Mouse (Mus musculus): ENCODE results near the gene H2afz. TPM values are rescaled to one million over a fixed set of nuclear protein-coding genes. Genes with fewer than 3 reads are reported as not detected.
A peak's percentile ranks its signal among the peaks of the same experiment; 100 is the strongest.

The H2afz gene
- total and polyA plus RNA-seq, 3 experiments: 4,006 to 4,409 (median 4,299) TPM

GRCm38 (mm10) chr3:137863330-137864123 lies 760 bp upstream of the H2afz start:
- in situ Hi-C loops (cut with MboI; ENCODE audit: low pct_ligation_motif_present, low pct_unique_long_range_greater_than_20kb, low sequenced_read_pairs) (loop anchor here (5.0 to 10.0 kb wide), 2 partner anchors 81 to 281 kb away; partner anchors contain the start of genes Mttp and Trmt10a), dilution Hi-C loops (cut with MboI; ENCODE audit: extremely low pct_ligation_motif_present, extremely low pct_unique_long_range_greater_than_20kb, low sequenced_read_pairs) (no loop called here)
- Histone ChIP-seq H3K27me3 (replicated peaks) (no peaks in the 10 kb centered on the region), H3K9ac (ENCODE audit: insufficient read depth, low read depth) (peak overlapping the region; percentile 76), H3K79me2 (replicated peaks; ENCODE audit: control insufficient read depth, extremely low read depth, insufficient read depth, poor library complexity, severe bottlenecking) (peaks cover 33% of the 10 kb centered on the region), H3K36me3 (replicated peaks in 1 of 2; ENCODE audit: control insufficient read depth in 1 of 2, insufficient read depth in 1 of 2, low read length in 1 of 2) (peaks cover 10 to 19% of the 10 kb centered on the region in 2 experiments), H3K4me1 (ENCODE audit: control insufficient read depth in 1 of 2, insufficient read depth in 2 of 2) (peaks cover 0 to 24% of the 10 kb centered on the region in 2 experiments; a peak in 2 of 4 replicates), H3K9me3 (replicated peaks; ENCODE audit: low read length) (peaks cover 6% of the 10 kb centered on the region), H3K27ac (ENCODE audit: insufficient read depth, low read depth) (peak overlapping the region; percentile 89), H3K4me3 (replicated peaks in 1 of 3; ENCODE audit: low read depth in 2 of 3, low read length in 2 of 3, poor library complexity in 1 of 3) (peak overlapping the region; percentile 61 to 66 (median 65)), H3K4me2 (ENCODE audit: insufficient read depth, low read depth, poor library complexity, severe bottlenecking) (peak overlapping the region; percentile 70)
- DNase-seq (ENCODE audit: extremely low read depth): peak; percentile 85
- TF ChIP-seq NELFE (IDR thresholded peaks at IDR 0.05; ENCODE audit: low read depth, low read length) (no peak; the same call in 1 of the 2 replicates), TCF12 (IDR thresholded peaks at IDR 0.05; ENCODE audit: low read depth, low read length) (no peak), RCOR1 (conservative IDR thresholded peaks at IDR 0.05; ENCODE audit: low read depth, low read length) (no peak), EP300 (IDR thresholded peaks at IDR 0.05; ENCODE audit: low read length) (0 out of 2 replicates have a peak, but pooled peaks have one; percentile 11), IRF4 (IDR thresholded peaks at IDR 0.05; ENCODE audit: low read depth, low read length) (no peak), PAX5 (IDR thresholded peaks at IDR 0.05; ENCODE audit: low read length) (no peak), ZNF384 (IDR thresholded peaks at IDR 0.05; ENCODE audit: low read depth, low read length) (peak; percentile 53), USF2 (conservative IDR thresholded peaks at IDR 0.05; ENCODE audit: low read depth, low read length) (no peak)

- H3K79me2 ChIP-seq (replicated peaks; ENCODE audit: control insufficient read depth, extremely low read depth, insufficient read depth, poor library complexity, severe bottlenecking): peaks cover 42% of the 10 kb centered on the region
- peaks cover 5 to 34% of the 10 kb centered on the region in 2 experiments for H3K4me1 ChIP-seq (ENCODE audit: control insufficient read depth in 1 of 2, insufficient read depth in 2 of 2)
- DNase-seq (ENCODE audit: extremely low read depth): peak; percentile 99
- H3K9ac ChIP-seq (ENCODE audit: insufficient read depth, low read depth): peak overlapping the region; percentile 98
- no peaks in the 10 kb centered on the region for H3K27me3 ChIP-seq (replicated peaks)
- H3K4me2 ChIP-seq (ENCODE audit: insufficient read depth, low read depth, poor library complexity, severe bottlenecking): peak overlapping the region; percentile 52; the same call in 1 of the 2 replicates
- in situ Hi-C loops (cut with MboI; ENCODE audit: low pct_ligation_motif_present, low pct_unique_long_range_greater_than_20kb, low sequenced_read_pairs): loop anchor here (5.0 to 10.0 kb wide), 3 partner anchors 52 to 280 kb away; partner anchors contain the start of genes Lamtor3, Mttp and Trmt10a
- H3K27ac ChIP-seq (ENCODE audit: insufficient read depth, low read depth): peak overlapping the region; percentile 82
- H3K4me3 ChIP-seq (replicated peaks in 1 of 3; ENCODE audit: low read depth in 2 of 3, low read length in 2 of 3, poor library complexity in 1 of 3): peak overlapping the region; percentile 66 to 90 (median 84)
- dilution Hi-C loops (cut with MboI; ENCODE audit: extremely low pct_ligation_motif_present, extremely low pct_unique_long_range_greater_than_20kb, low sequenced_read_pairs): no loop called here
- H3K36me3 ChIP-seq (replicated peaks in 1 of 2; ENCODE audit: control insufficient read depth in 1 of 2, insufficient read depth in 1 of 2, low read length in 1 of 2): peaks cover 10 to 19% of the 10 kb centered on the region in 2 experiments
- peaks cover 6% of the 10 kb centered on the region for H3K9me3 ChIP-seq (replicated peaks; ENCODE audit: low read length)
- TF ChIP-seq JUN (IDR thresholded peaks at IDR 0.05; ENCODE audit: insufficient read depth, low read depth, low read length) (0 out of 2 replicates have a peak, but pooled peaks have one; percentile 12), HCFC1 (IDR thresholded peaks at IDR 0.05; ENCODE audit: low read depth, low read length) (peak; percentile 73), NRF1 (IDR thresholded peaks at IDR 0.05; ENCODE audit: low read depth, low read length) (peak; percentile 59; the same call in 1 of the 2 replicates), ZNF384 (IDR thresholded peaks at IDR 0.05; ENCODE audit: low read depth, low read length) (peak; percentile 98), KAT2A (IDR thresholded peaks at IDR 0.05; ENCODE audit: insufficient replicate concordance, low read length) (0 out of 2 replicates have a peak, but pooled peaks have one; percentile 42), BHLHE40 (IDR thresholded peaks at IDR 0.05; ENCODE audit: low read depth, low read length) (peak; percentile 88), TCF12 (IDR thresholded peaks at IDR 0.05; ENCODE audit: low read depth, low read length) (peak; percentile 76), MAFK (IDR thresholded peaks at IDR 0.05; ENCODE audit: insufficient replicate concordance, low read length) (no peak; the same call in 1 of the 2 replicates), USF1 (IDR thresholded peaks at IDR 0.05; ENCODE audit: low read depth, low read length) (no peak), SMC3 (IDR thresholded peaks at IDR 0.05; ENCODE audit: low read depth, low read length) (peak; percentile 77), ETS1 (conservative IDR thresholded peaks at IDR 0.05; ENCODE audit: low read depth, low read length) (peak; percentile 58; the same call in 1 of the 2 replicates), EP300 (IDR thresholded peaks at IDR 0.05; ENCODE audit: low read length) (peak; percentile 38; the same call in 1 of the 2 replicates), JUND (conservative IDR thresholded peaks at IDR 0.05; ENCODE audit: low read depth, low read length) (0 out of 2 replicates have a peak, but pooled peaks have one; percentile 7), PAX5 (IDR thresholded peaks at IDR 0.05; ENCODE audit: low read length) (no peak), IRF4 (IDR thresholded peaks at IDR 0.05; ENCODE audit: low read depth, low read length) (peak; percentile 81; the same call in 1 of the 2 replicates), MAZ (IDR thresholded peaks at IDR 0.05; ENCODE audit: low read depth, low read length) (peak; percentile 95), ZMIZ1 (IDR thresholded peaks at IDR 0.05; ENCODE audit: low read depth, low read length) (peak; percentile 70), SIN3A (IDR thresholded peaks at IDR 0.05; ENCODE audit: low read length) (peak; percentile 87), CHD2 (IDR thresholded peaks at IDR 0.05; ENCODE audit: low read length) (peak; percentile 67), MAX (IDR thresholded peaks at IDR 0.05; ENCODE audit: low read length) (peak; percentile 76; the same call in 1 of the 2 replicates), ELF1 (IDR thresholded peaks at IDR 0.05; ENCODE audit: low read depth, low read length) (peak; percentile 39; the same call in 1 of the 2 replicates), POLR2AphosphoS2 (IDR thresholded peaks at IDR 0.05; ENCODE audit: low read depth, low read length) (peak; percentile 85)
Measured at GRCm38 (mm10) chr3:137864988-137865982, 998 bp downstream of the H2afz start.
